Mouse (Mus musculus) left cerebral cortex, postnatal 10 days (tissue): Measurements from ENCODE around the gene 2810459M11Rik. TPM values are rescaled to one million over a fixed set of nuclear protein-coding genes. Genes with fewer than 3 reads are reported as not detected.
A peak's percentile ranks its signal among the peaks of the same experiment; 100 is the strongest.

Experiments
- DNase-seq, 2 experiments: peaks; one replicate each; pipeline ENCODE4 v3.0.0; 2021 to 2022; ENCODE audit warnings: low spot score in 2 of 2, mixed read lengths in 1 of 2; ENCODE audit errors: extremely low spot score in 1 of 2
- intact Hi-C: fragments of 180-260 bp; cut with DNase I; formaldehyde crosslinking; loops from one replicate; pipeline ENCODE4 v1.15.1; 2025
- total RNA-seq, 2 experiments: library from RNA; stranded (reverse); gene quantifications; 2 replicates each; pipeline ENCODE4 v1.2.3; 2021

2810459M11Rik gene
- total RNA-seq, 2 experiments from 2014 or later, result 4.7 to 8.8 TPM

DNA sequence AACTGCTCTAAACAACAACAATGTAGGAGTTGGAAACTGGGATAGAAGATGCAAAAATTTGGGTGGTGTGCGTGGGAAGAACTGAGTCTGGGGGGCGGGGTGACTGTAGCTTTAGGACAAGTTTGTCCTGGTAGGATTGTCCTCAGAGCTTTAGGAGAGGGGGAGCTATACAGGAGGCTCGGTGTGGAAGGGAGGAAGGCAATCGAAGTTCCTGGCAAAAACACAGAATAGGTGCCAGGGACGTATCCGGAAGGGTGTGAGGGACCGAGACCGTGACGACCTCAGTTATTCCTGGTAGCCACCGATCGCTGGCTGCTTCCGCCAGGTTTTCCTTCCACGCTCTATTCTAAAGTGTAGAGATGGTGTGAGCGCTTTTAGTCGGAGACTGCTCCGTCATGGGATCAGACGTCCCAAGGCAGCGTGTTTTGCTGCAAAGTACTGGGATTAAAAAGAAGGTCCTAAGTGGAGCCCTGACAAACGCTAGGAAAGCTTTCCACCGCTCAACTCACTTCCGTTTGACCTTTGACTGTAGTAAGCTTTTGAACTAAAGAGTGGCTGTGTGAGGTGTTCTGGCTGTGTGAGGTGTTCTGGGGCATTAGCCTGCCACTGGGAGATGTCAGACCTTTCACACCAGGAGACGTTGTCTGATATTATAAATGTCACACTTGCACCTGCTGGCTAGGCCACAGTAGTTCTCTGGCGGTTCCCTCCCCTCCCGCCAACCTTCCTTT is 1.3 kb downstream of the 2810459M11Rik start:
- intact Hi-C loops, result no loop called here
- no peak for DNase-seq

DNA sequence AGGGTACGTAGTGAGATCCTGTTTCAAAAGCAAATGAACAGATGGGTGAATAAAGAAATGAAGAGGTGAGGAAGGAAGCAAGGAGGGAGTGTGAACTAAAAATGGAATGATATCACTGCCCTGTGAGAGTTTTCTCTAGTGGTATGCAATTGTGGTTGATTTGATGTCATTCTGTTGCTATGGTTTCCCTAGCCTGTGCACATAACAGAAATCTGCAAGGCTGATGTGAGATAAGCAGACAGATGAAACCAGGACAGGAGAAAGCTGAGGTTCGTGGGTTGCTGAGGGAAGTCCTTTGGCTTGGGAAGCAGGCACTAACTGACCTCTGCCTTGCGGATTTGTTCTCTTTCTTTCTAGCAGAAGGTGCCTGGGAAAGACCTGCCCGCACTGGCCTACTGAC is 2.6 kb downstream of the 2810459M11Rik start:
- intact Hi-C loops, result no loop called here
- DNase-seq, result no peak

DNA sequence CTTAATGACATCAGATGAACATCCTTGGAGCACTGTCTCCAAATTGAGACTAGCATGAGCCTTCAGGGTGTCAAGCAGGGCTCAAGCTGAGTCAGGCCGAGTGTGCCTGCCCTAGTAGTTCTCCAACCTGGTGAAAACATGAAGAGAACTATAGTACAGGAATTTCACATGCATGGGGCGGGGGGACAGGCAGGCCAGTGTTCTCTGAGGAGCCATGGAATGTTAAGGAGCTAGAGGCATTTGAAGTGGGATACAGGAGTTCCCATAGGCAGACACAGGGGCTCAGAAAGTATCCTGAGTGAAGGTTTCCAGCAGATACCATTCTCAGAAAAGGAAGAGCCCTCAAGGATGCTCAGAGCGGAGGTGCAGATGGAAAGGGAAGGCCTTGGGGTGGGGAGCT is 3.1 kb downstream of the 2810459M11Rik start:
- DNase-seq, result no peak
- intact Hi-C loops, result no loop called here

DNA sequence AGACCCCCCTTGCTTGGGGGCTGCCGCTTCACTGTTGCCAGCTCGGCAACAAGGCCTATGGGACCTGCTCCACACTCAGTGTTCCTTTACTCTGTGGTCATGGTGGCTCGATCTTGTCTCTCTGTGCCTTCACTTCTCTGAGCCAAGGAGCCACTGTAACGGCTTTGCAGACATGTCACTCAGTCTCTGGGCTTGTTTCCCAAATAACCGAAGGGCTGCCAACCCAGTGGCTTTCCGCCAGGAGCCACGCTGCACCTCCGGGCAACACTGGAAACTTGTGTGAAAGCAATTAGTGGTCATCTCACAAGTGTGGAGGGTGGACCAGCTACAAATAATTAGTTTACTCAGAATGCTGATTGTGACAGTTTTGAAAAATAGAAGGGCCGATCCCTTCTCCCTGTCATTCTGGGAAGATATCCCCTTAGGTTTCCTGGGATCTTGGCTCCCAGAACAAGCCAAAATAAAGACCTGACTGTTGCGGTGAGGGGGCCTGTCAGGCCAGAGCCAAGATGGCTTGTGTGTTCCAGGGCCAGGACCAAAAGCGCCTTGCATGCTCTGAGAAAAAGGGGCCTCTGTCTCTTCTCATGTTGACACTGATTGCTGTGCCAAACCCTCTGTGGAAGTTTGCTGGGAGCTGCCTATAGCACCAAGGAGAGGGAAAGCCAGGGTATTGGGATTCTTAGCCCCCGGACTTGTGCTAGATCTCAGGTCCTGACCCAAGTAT is 7.7 kb downstream of the 2810459M11Rik start:
- intact Hi-C loops, result no loop called here

DNA sequence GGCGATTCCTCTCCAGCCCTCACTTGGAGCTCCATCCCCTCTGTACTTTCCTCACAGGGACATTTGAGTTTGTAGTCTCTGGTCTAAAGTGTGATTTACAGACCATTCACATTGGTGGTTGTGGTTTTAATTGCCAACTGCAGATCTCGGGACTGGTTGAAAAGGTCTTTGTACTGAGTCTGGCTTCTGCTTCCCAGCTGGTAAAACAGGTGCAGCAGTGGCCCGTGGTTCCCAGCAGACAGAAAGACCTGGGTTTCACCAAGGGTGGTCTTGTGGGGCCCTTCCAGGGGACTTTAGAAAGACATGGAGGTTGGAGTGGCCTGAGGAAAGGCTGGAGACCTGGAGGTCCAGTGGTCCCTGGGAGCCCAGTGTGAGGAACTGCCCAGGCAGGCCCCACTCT is 9.3 kb downstream of the 2810459M11Rik start:
- DNase-seq, result no peak
- intact Hi-C loops, result no loop called here

More for the DNA sequence above, 7.7 kb downstream of the 2810459M11Rik start:
- peak; percentile 76 to 87 for DNase-seq

DNA sequence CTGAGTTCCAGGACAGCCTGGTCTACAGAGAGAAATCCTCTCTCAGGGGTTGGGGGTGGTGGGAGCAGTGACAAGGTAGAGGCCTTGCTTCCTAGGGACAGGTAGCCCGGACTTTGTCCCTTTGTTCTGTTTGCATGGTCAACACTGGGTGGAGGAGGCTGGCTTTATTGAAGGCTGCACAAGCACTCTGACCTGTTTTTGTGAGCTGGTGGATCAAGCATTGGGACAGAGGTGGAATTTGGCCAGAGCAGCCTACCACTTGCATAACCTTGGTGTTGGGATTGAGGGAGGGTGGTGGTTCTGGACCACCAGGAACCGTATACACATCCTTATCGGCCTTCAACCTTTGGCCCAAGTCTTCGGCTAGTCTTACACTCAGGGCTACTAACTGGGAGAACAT is 10.6 kb downstream of the 2810459M11Rik start:
- intact Hi-C loops, result no loop called here
- DNase-seq, result no peak

DNA sequence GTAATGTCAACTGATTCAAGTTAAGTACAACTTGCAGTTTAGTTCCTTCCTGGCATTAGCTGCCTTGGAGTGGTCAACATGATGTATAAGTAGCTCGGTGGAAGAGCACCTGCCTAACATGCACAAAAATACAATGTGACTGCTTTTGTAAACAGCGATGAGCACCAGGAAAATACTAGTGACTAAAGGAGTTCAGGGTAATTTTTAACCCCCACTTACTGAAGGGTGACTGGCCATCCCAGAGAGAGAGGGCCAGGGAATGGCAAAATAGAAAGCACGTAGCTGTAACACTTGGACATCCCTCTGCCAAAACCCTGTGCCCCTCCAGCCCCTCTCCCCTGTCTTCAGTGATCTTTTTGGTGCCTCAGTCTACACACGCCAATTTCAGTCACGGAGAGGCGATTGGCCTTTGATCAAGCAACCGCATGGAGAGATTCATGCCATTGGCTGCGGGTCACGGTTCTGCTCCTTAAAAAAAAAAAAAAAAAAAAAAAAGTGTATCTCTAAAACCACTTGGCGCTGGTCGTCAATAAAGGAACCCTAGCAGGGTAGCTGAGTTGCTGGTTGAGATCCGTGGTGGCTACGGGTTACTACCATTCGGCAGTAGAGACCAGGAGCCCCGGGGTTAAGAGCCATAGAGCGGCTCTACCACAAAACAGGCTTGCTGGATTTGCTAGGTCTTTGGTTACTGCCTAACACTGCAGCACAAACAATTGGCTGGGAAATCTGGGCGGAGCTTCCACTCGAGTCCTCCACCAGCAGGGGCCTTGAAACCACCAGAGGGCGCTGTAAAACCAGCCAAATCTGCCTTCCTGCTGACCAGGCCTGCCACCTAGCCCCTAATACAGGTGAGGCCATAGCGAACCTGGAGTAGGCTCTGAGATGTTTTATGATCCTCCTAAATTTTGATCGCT is 13.4 kb downstream of the 2810459M11Rik start:
- intact Hi-C loops, result no loop called here
- DNase-seq, result peak; percentile 87 to 94

DNA sequence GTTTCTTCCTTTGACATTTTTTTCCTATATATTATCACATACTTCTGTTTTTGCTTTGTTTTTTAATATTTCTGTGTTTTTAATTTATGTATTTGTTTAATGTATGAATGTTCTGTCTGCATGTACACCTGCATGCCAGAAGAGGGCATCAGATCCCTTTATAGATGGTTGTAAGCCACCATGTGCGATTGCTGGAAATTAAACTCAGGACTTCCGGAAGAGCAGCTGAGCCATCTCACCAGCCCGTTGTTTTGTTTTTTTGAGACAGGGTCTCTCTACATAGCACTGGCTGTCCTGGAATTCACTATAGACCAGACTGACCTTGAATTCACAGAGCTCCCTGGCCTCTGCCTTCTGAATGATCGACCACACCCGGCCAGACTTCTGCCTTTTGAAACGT is 16.9 kb downstream of the 2810459M11Rik start:
- no peak for DNase-seq
- intact Hi-C loops, result no loop called here

DNA sequence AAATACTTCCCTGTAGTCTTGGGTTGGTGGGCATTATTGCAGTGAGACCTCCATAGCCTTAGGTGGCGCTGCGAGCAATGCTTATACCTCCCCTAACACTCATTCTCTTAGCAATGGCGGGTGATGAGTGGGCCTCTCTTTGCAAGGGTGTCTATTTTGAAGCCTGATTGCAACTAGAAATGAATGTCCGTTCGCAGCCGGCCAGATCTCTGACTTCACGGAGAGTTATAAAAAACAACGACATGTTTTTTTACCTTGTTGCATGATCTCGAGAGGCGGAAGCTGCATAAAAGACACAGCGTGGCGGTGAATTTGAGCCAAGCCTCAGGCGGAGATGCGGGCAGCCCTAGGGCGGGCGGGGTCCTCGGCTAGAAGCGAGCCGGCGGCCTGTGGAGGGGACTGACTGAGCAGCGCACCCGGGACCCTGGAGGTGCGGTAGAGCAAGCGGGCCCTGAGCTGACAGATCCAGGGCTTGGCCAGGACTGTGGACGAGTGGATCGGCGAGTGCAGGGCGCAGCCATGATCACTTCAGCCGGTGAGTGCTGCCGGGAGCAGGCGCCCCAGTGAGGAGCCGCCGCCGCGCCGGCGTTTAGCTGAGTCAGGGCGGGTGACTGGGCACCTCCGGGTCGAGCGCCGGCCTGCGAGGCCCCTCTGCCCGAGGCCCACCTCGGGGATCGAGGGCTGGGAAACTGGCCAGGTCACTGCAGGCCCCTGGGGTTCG is 18.8 kb downstream of the 2810459M11Rik start, which contains the start of gene Psmd1:
TSS of gene Psmd1 (plus strand) at position 117 of the 721 bp plus-strand sequence.
- DNase-seq, result peak; percentile 89
- intact Hi-C loops, result no loop called here

DNA sequence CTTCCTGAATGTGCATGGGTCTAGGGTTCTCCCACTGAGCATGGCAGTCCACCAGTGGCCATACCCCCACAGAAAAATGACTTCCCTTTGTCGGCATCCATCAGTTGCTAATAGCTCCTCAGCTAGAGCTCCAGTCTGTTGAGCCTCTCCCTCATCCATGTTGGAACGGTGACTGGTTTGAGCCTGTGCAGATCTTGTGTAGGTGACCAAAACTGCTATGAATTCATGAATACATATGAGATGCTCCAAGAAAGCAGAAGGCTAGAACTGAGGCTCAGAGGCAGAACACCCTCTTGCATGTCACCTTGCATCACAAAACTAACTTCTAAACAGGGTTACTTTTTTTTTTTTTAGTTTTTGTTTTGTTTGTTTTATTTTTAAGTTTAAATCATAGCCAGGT is 30.9 kb downstream of the 2810459M11Rik start:
- no peak for DNase-seq
- intact Hi-C loops, result no loop called here

DNA sequence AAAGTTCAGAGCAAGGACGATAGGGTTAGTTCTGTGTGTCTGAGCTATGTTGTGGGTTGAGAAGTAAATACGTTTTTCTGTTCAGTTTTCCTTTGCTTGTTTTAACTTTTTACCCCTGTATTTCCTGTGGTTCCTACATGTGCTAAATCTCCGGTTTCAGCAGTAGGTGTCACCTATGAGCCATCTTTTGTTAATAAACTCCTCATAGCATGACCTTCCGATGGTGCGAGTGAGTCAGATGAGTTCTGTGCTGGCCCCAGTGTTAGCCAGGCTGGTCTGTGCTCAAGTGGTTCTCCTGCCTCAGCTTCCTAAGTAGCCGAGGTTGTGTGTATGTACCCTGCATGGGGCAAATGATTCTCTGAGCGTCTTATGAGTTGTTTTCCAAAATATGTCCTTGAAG is 48.8 kb downstream of the 2810459M11Rik start:
- no peak for DNase-seq
- intact Hi-C loops, result loop anchor here (5.0 kb wide), 2 partner anchors 38 to 263 kb away; partner anchors contain the start of genes Gm21972 and Ncl

DNA sequence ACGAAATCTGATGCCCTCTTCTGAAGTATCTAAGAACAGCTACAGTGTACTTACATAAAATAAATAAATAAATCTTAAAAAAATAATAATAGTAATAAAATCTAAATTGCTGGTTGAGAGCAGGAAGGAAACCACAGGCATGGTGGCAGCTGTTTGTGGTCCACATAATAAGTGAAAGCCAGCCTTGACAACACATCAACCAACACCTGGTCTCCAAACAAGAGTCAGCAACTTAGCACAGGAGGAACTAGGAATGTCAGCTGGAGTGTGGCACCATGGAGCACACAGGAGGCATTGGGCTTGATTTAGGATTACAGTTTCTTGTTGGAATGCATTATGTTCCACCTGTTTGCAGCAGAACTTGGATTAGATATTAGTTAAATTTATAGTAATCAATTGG is 59.4 kb downstream of the 2810459M11Rik start:
- intact Hi-C loops, result no loop called here
- no peak for DNase-seq

Other genes starting within 250 kb of the 2810459M11Rik start
- 100 to 1,000 TPM; 258 to 275 TPM for gene Itm2c, start 151.6 kb upstream of the 2810459M11Rik start, total RNA-seq
- 1 to 10 TPM; 6.3 to 7.8 TPM for gene 4933407L21Rik, start 117.4 kb upstream of the 2810459M11Rik start, total RNA-seq
- under 1 TPM in 1 of 2 experiments, not detected in 1; 0.08 TPM for gene Gpr55, start 84.9 kb upstream of the 2810459M11Rik start, total RNA-seq
- under 1 TPM; 0.62 to 0.89 TPM for gene Spata3, start 29.0 kb upstream of the 2810459M11Rik start, total RNA-seq
- gene Psmd1, start 18.5 kb downstream of the 2810459M11Rik start, total RNA-seq, result 100 to 1,000 TPM; 126 to 127 TPM
- under 1 TPM in 1 of 2 experiments, not detected in 1; 0.36 TPM for gene Htr2b, start 66.1 kb downstream of the 2810459M11Rik start, total RNA-seq
- gene Gm21972, start 87.8 kb downstream of the 2810459M11Rik start, total RNA-seq, result 1 to 10 TPM in 1 of 2 experiments, not detected in 1; 6.5 TPM
- gene Armc9, start 108.9 kb downstream of the 2810459M11Rik start, total RNA-seq, result 10 to 100 TPM; 40.7 to 45.7 TPM